Mouse (Mus musculus): Measurements from ENCODE around the gene Gpsm1.
"Not testable (repeated sequence)": the region's sequence is repeated elsewhere in the genome, so short reads cannot be mapped to it uniquely, and the experiment has no call there.

Gene Gpsm1

GRCm38 (mm10) chr2:26380131-26380771 lies 64.9 kb downstream of the Gpsm1 start, which contains the start of gene Snapc4:
Gene Snapc4 (minus strand): TSS chr2:26380653.
- peak; percentile 47 for DNase-seq (ENCODE audit: low read depth, low spot score)

- DNase-seq (ENCODE audit: low read depth, low spot score): not testable (repeated sequence)
Observed at GRCm38 (mm10) chr2:26380871-26381270, 65.6 kb downstream of the Gpsm1 start.

GRCm38 (mm10) chr2:26387713-26388112 lies 72.4 kb downstream of the Gpsm1 start:
- no peak for DNase-seq (ENCODE audit: low read depth, low spot score)

- DNase-seq (ENCODE audit: low read depth, low spot score): no peak
Observed at GRCm38 (mm10) chr2:26388682-26389153, 73.4 kb downstream of the Gpsm1 start.

GRCm38 (mm10) chr2:26389154-26389690 lies 73.9 kb downstream of the Gpsm1 start, which contains the start of the genes Entr1 and Pmpca:
Gene Entr1 (minus strand): TSS chr2:26389316.
Gene Pmpca (plus strand): TSS chr2:26389339.
- peak; percentile 67 for DNase-seq (ENCODE audit: low read depth, low spot score)

GRCm38 (mm10) chr2:26390954-26391353 lies 75.6 kb downstream of the Gpsm1 start:
- DNase-seq (ENCODE audit: low read depth, low spot score): no peak

GRCm38 (mm10) chr2:26391617-26392016 lies 76.3 kb downstream of the Gpsm1 start:
- no peak for DNase-seq (ENCODE audit: low read depth, low spot score)
